Mouse (Mus musculus): ENCODE data around the gene Prkn. TPM values are rescaled to one million over a fixed set of nuclear protein-coding genes. Genes with fewer than 3 reads are reported as not detected.

Gene Prkn
- total RNA-seq, 2 experiments from 2014 or later: 12.8 to 12.9 TPM

GRCm38 (mm10) chr17:11679716-11680115, 839.5 kb downstream of the Prkn start:
- no peak for DNase-seq
- intact Hi-C loops (cut with DNase I; ENCODE audit: low total_unique reads): no loop called here

- DNase-seq: no peak
- intact Hi-C loops (cut with DNase I; ENCODE audit: low total_unique reads): no loop called here
Measured at GRCm38 (mm10) chr17:11680456-11680855, 840.3 kb downstream of the Prkn start.

- no peak for DNase-seq
- intact Hi-C loops (cut with DNase I; ENCODE audit: low total_unique reads): no loop called here
Measured at GRCm38 (mm10) chr17:11681825-11682372, 841.7 kb downstream of the Prkn start.

- no peak for DNase-seq
- intact Hi-C loops (cut with DNase I; ENCODE audit: low total_unique reads): no loop called here
Measured at GRCm38 (mm10) chr17:11705005-11705404, 864.8 kb downstream of the Prkn start.

- no peak for DNase-seq
- intact Hi-C loops (cut with DNase I; ENCODE audit: low total_unique reads): no loop called here
Measured at GRCm38 (mm10) chr17:11705761-11706160, 865.6 kb downstream of the Prkn start.

- peak; percentile 10 for DNase-seq
- intact Hi-C loops (cut with DNase I; ENCODE audit: low total_unique reads): no loop called here
Measured at GRCm38 (mm10) chr17:11712066-11712465, 871.9 kb downstream of the Prkn start.

GRCm38 (mm10) chr17:11719801-11720200, 879.6 kb downstream of the Prkn start:
- intact Hi-C loops (cut with DNase I; ENCODE audit: low total_unique reads): no loop called here
- DNase-seq: no peak

GRCm38 (mm10) chr17:11721906-11722305, 881.7 kb downstream of the Prkn start:
- DNase-seq: no peak
- intact Hi-C loops (cut with DNase I; ENCODE audit: low total_unique reads): no loop called here

GRCm38 (mm10) chr17:11722478-11722877, 882.3 kb downstream of the Prkn start:
- DNase-seq: no peak
- intact Hi-C loops (cut with DNase I; ENCODE audit: low total_unique reads): no loop called here

GRCm38 (mm10) chr17:11724135-11724534, 884.0 kb downstream of the Prkn start:
- no peak for DNase-seq
- intact Hi-C loops (cut with DNase I; ENCODE audit: low total_unique reads): no loop called here

- DNase-seq: no peak
- intact Hi-C loops (cut with DNase I; ENCODE audit: low total_unique reads): no loop called here
Measured at GRCm38 (mm10) chr17:11727101-11727500, 886.9 kb downstream of the Prkn start.

- intact Hi-C loops (cut with DNase I; ENCODE audit: low total_unique reads): no loop called here
- DNase-seq: no peak
Measured at GRCm38 (mm10) chr17:11728294-11728693, 888.1 kb downstream of the Prkn start.

GRCm38 (mm10) chr17:11730656-11731594, 890.7 kb downstream of the Prkn start:
- intact Hi-C loops (cut with DNase I; ENCODE audit: low total_unique reads): no loop called here
- no peak for DNase-seq

GRCm38 (mm10) chr17:11735158-11735877, 895.1 kb downstream of the Prkn start:
- no peak for DNase-seq
- intact Hi-C loops (cut with DNase I; ENCODE audit: low total_unique reads): no loop called here

- intact Hi-C loops (cut with DNase I; ENCODE audit: low total_unique reads): no loop called here
- no peak for DNase-seq
Measured at GRCm38 (mm10) chr17:11736531-11736930, 896.3 kb downstream of the Prkn start.

GRCm38 (mm10) chr17:11737905-11738304, 897.7 kb downstream of the Prkn start:
- no peak for DNase-seq
- intact Hi-C loops (cut with DNase I; ENCODE audit: low total_unique reads): no loop called here

GRCm38 (mm10) chr17:11740716-11741115, 900.5 kb downstream of the Prkn start:
- no peak for DNase-seq
- intact Hi-C loops (cut with DNase I; ENCODE audit: low total_unique reads): no loop called here

GRCm38 (mm10) chr17:11741161-11741560, 901.0 kb downstream of the Prkn start:
- intact Hi-C loops (cut with DNase I; ENCODE audit: low total_unique reads): no loop called here
- DNase-seq: no peak

GRCm38 (mm10) chr17:11751251-11751650, 911.1 kb downstream of the Prkn start:
- no peak for DNase-seq
- intact Hi-C loops (cut with DNase I; ENCODE audit: low total_unique reads): no loop called here

GRCm38 (mm10) chr17:11752686-11753085, 912.5 kb downstream of the Prkn start:
- no peak for DNase-seq
- intact Hi-C loops (cut with DNase I; ENCODE audit: low total_unique reads): no loop called here

Data from gastrocnemius, postnatal 14 days (tissue).